Mouse (Mus musculus) urinary bladder, adult 18-20 months (tissue): ENCODE results near the gene H2afx.
A peak's percentile ranks its signal among the peaks of the same experiment; 100 is the strongest.

Experiments
- DNase-seq, 2 experiments: peaks; one replicate each; pipeline ENCODE4 v3.0.0; 2022; ENCODE audit warnings: low spot score in 2 of 2, mixed read lengths in 2 of 2

The H2afx gene

GRCm38 (mm10) chr9:44378153-44378730 lies 43.7 kb downstream of the H2afx start:
- no peak for DNase-seq

- DNase-seq = peak; percentile 98 to 99
These were observed 44.8 kb downstream of the H2afx start, which contains the start of gene Hyou1 for GRCm38 (mm10) chr9:44379054-44379834. Gene Hyou1, plus strand, starts transcription at chr9:44379490.

- no peak for DNase-seq
These were observed 45.4 kb downstream of the H2afx start for GRCm38 (mm10) chr9:44379862-44380261.

GRCm38 (mm10) chr9:44384596-44384995 lies 50.1 kb downstream of the H2afx start:
- no peak for DNase-seq
